Mouse (Mus musculus): ENCODE measurements around the gene Dand5. TPM values are rescaled to one million over a fixed set of nuclear protein-coding genes. Genes with fewer than 3 reads are reported as not detected.
A peak's percentile ranks its signal among the peaks of the same experiment; 100 is the strongest.

Gene Dand5
- total and polyA plus RNA-seq, 3 experiments: 7.0 to 12.2 (median 11.5) TPM

DNA sequence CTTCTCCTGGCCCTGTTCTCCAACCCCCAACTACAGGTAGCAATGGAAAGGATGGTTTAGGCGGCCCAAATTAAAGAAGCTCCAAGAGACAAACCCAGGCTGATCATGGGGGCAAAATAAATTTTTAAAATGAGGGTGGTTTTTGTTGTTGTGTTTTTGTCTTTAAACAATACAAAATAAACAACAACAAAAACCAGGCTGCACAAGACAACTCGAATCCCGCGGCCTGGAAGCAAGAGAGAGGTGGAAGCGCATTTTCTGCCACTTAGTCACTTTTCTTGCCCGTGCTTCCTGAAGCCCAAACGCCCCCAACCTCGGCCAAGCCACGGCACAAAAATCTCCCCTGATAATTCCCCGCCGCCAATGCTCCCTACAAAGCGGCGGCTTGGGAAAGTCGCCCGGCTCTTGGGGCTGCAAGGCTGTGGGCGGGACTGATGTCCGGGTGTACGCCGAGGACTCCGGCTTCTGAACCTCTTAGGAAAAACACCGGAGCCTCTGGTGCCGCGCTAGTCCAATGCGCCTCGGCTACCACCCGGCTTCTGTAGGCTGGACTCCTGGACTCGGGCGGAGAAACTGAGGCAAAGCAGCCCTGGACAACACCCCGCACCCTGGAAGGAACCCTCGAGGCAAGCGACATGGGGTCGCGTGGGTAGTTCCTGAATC is 38.6 kb downstream of the Dand5 start:
- DNase-seq: peak; percentile 49

GRCm38 (mm10) chr8:84783198-84783918 is 39.3 kb downstream of the Dand5 start:
- no peak for DNase-seq

GRCm38 (mm10) chr8:84782680-84783079 is 39.9 kb downstream of the Dand5 start:
- peak; percentile 38 for DNase-seq

GRCm38 (mm10) chr8:84781686-84782505 is 40.7 kb downstream of the Dand5 start:
- DNase-seq: no peak

DNA sequence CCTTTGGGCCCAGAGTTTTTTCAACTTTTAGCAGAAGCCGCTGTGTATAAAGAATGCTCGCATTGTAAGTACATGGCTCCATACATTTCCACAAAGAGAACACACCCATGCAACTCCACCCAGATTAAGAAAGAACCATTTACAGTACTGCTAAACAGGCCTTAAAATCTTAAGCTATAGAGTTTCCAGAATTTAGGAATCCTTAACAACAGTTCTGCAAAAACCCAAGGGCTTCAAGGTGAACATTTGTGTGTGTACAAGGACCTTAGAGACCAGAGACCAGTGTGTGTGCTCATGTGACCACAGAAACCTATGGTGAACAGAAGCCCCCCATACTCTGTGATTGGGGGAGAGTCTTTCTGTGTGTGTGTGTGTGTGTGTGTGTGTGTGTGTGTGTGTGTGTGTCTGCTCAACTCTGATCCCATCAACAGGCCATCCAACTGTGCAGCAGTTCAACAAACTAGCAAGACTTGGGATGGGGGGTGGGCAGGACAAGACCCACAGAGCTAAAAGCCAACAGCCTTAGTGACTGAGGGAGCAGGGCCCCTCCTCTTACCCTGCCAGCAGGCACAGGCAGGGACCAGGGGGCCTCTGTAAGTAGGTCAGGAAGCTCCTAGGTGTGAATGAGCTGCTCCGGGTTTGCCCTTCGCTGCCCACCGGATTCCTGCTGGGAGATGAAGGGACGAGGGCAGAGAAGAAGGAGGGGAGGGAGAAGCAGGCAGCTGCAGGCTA is 41.5 kb downstream of the Dand5 start:
- no peak for DNase-seq

GRCm38 (mm10) chr8:84780225-84780555 is 42.4 kb downstream of the Dand5 start:
- no peak for DNase-seq

DNA sequence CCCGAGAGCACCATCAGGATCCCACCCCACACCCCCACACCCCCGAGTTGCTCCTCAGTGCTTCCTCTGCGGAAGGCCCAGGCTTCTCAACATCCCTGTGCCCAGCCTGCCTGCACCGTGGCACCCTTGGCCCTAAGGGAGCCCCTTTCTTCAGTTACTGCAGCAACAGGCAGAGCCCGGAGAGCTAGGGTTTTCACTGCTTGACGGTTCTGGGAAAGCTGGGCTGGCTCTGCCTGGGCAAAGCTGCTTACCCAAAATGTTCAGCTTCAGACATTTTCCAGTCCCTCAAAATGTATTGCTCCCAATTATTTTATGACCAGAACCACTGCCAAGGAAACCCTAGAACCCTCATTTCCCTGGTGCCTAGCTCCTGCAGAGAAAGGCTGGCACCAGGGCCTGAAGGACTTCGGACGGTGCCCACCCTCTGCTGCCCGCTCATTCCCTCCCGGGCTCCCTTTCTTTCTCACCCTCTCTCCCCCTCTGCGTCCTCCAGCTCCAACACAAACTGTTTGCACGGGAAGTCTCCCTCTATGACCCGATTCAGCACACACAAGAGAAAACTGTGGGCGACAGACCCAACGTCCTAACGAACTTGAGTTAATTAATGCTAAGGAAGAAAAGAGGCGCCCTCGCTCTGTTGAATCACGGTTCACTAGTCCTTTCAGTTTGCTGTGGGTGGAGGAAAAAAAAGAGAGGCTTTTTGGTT is 43.0 kb downstream of the Dand5 start:
- no peak for DNase-seq

GRCm38 (mm10) chr8:84778638-84779380 is 43.8 kb downstream of the Dand5 start:
- DNase-seq: no peak

- DNase-seq: no peak
Observed at GRCm38 (mm10) chr8:84777899-84778637, 44.6 kb downstream of the Dand5 start.

GRCm38 (mm10) chr8:84776569-84776968 is 46.1 kb downstream of the Dand5 start:
- no peak for DNase-seq

- no peak for DNase-seq
Observed at GRCm38 (mm10) chr8:84775621-84776113, 47.0 kb downstream of the Dand5 start.

GRCm38 (mm10) chr8:84775105-84775591 is 47.5 kb downstream of the Dand5 start:
- no peak for DNase-seq

- DNase-seq: no peak
Observed at GRCm38 (mm10) chr8:84774473-84774911, 48.1 kb downstream of the Dand5 start.

- DNase-seq: peak; percentile 73
Observed at GRCm38 (mm10) chr8:84773833-84774232, 48.8 kb downstream of the Dand5 start.

GRCm38 (mm10) chr8:84773304-84773703 is 49.3 kb downstream of the Dand5 start:
- no peak for DNase-seq

DNA sequence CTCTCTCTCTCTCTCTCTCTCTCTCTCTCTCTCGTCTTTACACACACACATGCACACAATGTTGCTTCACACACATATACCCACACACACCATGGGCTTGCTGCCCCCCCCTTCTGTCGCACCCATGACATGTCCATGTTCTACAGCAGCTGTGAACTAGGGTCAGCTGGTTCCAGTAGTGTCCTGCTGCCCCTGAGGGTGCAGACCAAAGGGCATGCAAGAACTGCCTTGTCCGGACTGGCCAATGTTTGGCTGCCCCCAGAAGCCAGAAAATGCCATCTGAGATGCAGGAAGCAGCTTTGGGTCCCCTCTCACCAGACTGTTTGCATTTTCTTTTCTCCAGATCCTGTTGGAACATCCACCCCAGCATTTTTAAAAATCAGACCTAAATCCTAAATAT is 50.0 kb downstream of the Dand5 start:
- DNase-seq: no peak

- DNase-seq: no peak
Observed at GRCm38 (mm10) chr8:84771941-84772378, 50.7 kb downstream of the Dand5 start.

DNA sequence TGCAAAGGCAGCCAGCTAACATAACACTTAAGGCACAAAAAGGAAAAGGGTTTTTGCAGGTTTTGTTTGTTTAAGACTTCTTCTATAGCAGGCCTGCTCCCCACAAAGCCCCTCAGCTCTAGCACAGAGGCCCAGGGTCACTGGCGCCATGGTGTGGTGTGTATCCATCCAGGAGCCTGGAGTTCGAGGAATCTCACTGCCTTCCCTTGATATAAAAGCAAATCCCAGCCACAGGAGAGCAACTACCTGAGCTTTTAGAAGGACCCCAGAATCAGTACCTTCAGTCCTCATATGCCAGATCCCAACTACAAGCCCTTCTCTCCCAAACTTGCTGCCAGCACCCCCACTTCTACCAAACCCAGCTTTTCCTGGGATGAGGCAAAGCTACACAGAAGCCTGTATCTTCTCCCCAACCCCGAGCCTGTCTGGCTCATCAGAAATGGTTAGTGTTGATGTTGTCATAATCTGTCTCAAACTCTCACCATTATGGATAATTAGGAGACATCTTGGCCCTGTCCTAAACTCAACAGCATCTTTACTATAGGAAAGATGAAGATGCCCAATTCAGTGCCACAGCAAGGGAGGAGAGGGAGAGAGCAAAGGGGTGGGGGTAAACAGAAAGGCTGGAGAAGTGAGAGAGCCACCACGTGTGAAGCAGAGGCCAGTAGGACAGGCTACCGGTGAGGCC is 51.5 kb downstream of the Dand5 start:
- no peak for DNase-seq
